Mouse (Mus musculus): ENCODE measurements at regions not wholly inside any gene's neighbourhood (a gene's known extent, or its start where the extent isn't known, plus 50 kb on each side); places are given as distances from the start of the nearest gene placed in this dataset.
"Not testable (repeated sequence)": the region's sequence is repeated elsewhere in the genome, so short reads cannot be mapped to it uniquely, and the experiment has no call there.

- DNase-seq (ENCODE audit: low read depth, low spot score), result no peak
These were observed 201.4 kb downstream of the Med10 start for GRCm38 (mm10) chr13:70003591-70003990.

GRCm38 (mm10) chr13:70012123-70012522 lies 209.9 kb downstream of the Med10 start:
- no peak for DNase-seq (ENCODE audit: low read depth, low spot score)

GRCm38 (mm10) chr13:70015183-70015582 lies 213.0 kb downstream of the Med10 start:
- no peak for DNase-seq (ENCODE audit: low read depth, low spot score)

GRCm38 (mm10) chr13:70017535-70017934 lies 215.3 kb downstream of the Med10 start:
- no peak for DNase-seq (ENCODE audit: low read depth, low spot score)

- DNase-seq (ENCODE audit: low read depth, low spot score), result no peak
These were observed 218.0 kb downstream of the Med10 start for GRCm38 (mm10) chr13:70019999-70020838.

GRCm38 (mm10) chr13:70033249-70033648 lies 231.1 kb downstream of the Med10 start:
- no peak for DNase-seq (ENCODE audit: low read depth, low spot score)

GRCm38 (mm10) chr13:70033763-70034162 lies 231.6 kb downstream of the Med10 start:
- no peak for DNase-seq (ENCODE audit: low read depth, low spot score)

- no peak for DNase-seq (ENCODE audit: low read depth, low spot score)
These were observed 235.9 kb downstream of the Med10 start for GRCm38 (mm10) chr13:70037985-70038667.

GRCm38 (mm10) chr13:70057920-70058319 lies 255.7 kb downstream of the Med10 start:
- no peak for DNase-seq (ENCODE audit: low read depth, low spot score)

- DNase-seq (ENCODE audit: low read depth, low spot score), result no peak
These were observed 259.3 kb downstream of the Med10 start for GRCm38 (mm10) chr13:70061363-70061945.

GRCm38 (mm10) chr13:70073655-70074054 lies 271.5 kb downstream of the Med10 start:
- no peak for DNase-seq (ENCODE audit: low read depth, low spot score)

- DNase-seq (ENCODE audit: low read depth, low spot score), result no peak
These were observed 273.2 kb downstream of the Med10 start for GRCm38 (mm10) chr13:70075353-70075752.

- DNase-seq (ENCODE audit: low read depth, low spot score), result no peak
These were observed 278.9 kb downstream of the Med10 start for GRCm38 (mm10) chr13:70081108-70081507.

- no peak for DNase-seq (ENCODE audit: low read depth, low spot score)
These were observed 290.7 kb downstream of the Med10 start for GRCm38 (mm10) chr13:70092886-70093285.

- no peak for DNase-seq (ENCODE audit: low read depth, low spot score)
These were observed 291.8 kb downstream of the Med10 start for GRCm38 (mm10) chr13:70093970-70094369.

- DNase-seq (ENCODE audit: low read depth, low spot score), result no peak
These were observed 294.5 kb downstream of the Med10 start for GRCm38 (mm10) chr13:70096430-70097301.

GRCm38 (mm10) chr13:70100091-70100490 lies 297.9 kb downstream of the Med10 start:
- not testable (repeated sequence) for DNase-seq (ENCODE audit: low read depth, low spot score)

GRCm38 (mm10) chr13:70103021-70103420 lies 300.8 kb downstream of the Med10 start:
- no peak for DNase-seq (ENCODE audit: low read depth, low spot score)

GRCm38 (mm10) chr13:70103491-70103890 lies 301.3 kb downstream of the Med10 start:
- not testable (repeated sequence) for DNase-seq (ENCODE audit: low read depth, low spot score)

GRCm38 (mm10) chr13:70103903-70104302 lies 301.7 kb downstream of the Med10 start:
- no peak for DNase-seq (ENCODE audit: low read depth, low spot score)

- no peak for DNase-seq (ENCODE audit: low read depth, low spot score)
These were observed 313.4 kb downstream of the Med10 start for GRCm38 (mm10) chr13:70115576-70115975.
